Mouse (Mus musculus) hindbrain, embryonic 16.5 days (tissue): Measurements from ENCODE around the gene Msl3. TPM values are rescaled to one million over a fixed set of nuclear protein-coding genes. Genes with fewer than 3 reads are reported as not detected.
"Not testable (repeated sequence)": the region's sequence is repeated elsewhere in the genome, so short reads cannot be mapped to it uniquely, and the experiment has no call there.

ENCODE experiments used
- ATAC-seq: fragments of 200-750 bp; cut with Nextera tagmentation; 2 replicates; pipeline ENCODE4 v1.8.0; 2017; ENCODE audit warnings: moderate TSS enrichment, moderate library complexity
- H3K27ac ChIP-seq: fragments of 300-500 bp; sonication (generic); 2 replicates; pipeline ENCODE4 v1.5.1; 2014; ENCODE audit warnings: low read depth, mild to moderate bottlenecking, control low read depth, low read length, moderate library complexity
- H3K27me3 ChIP-seq: fragments of 300-500 bp; sonication (generic); replicated peaks from 2 replicates; pipeline ENCODE4 v1.6.1; 2014; ENCODE audit warnings: low read length; ENCODE audit not compliant: control insufficient read depth, insufficient read depth
- H3K36me3 ChIP-seq: fragments of 300-500 bp; sonication (generic); 2 replicates; pipeline ENCODE4 v1.6.1; 2014; ENCODE audit warnings: mild to moderate bottlenecking, low read length, moderate library complexity, mixed read lengths; ENCODE audit not compliant: control insufficient read depth, insufficient read depth
- H3K4me1 ChIP-seq: fragments of 300-500 bp; sonication (generic); 2 replicates; pipeline ENCODE4 v1.6.1; 2014; ENCODE audit warnings: low read depth, low read length; ENCODE audit not compliant: control insufficient read depth, insufficient read depth
- H3K4me2 ChIP-seq: fragments of 300-500 bp; sonication (generic); 2 replicates; pipeline ENCODE4 v1.6.1; 2014; ENCODE audit warnings: mild to moderate bottlenecking, low read length, control low read depth, moderate library complexity
- H3K4me3 ChIP-seq: fragments of 300-500 bp; sonication (generic); 2 replicates; pipeline ENCODE4 v1.5.1; 2014; ENCODE audit warnings: mild to moderate bottlenecking, low read length, control low read depth, moderate library complexity
- H3K9ac ChIP-seq: fragments of 300-500 bp; sonication (generic); 2 replicates; pipeline ENCODE4 v1.6.1; 2014; ENCODE audit warnings: low read depth, mild to moderate bottlenecking, control low read depth, low read length, moderate library complexity
- H3K9me3 ChIP-seq: fragments of 300-500 bp; sonication (generic); 2 replicates; pipeline ENCODE4 v1.6.1; 2014; ENCODE audit warnings: mild to moderate bottlenecking, low read length, moderate library complexity; ENCODE audit not compliant: control insufficient read depth
- WGBS: fragments of 180-500 bp; shearing (Covaris S2); extraction: QIAGEN DNeasy Blood & Tissue Kit; methylation state at CpG from one replicate; pipeline ENCODE4 v1.1.7; 2014; 5-methylcytosine and 5-hydroxymethylcytosine counted together
- polyA plus RNA-seq: library from polyadenylated mRNA; unstranded; fragments of >200 nt; fragmentation: Nextera tagmentation; extraction: Ambion mirVana; gene quantifications from 2 replicates; pipeline ENCODE4 v1.2.1, GENCODE M21; 2015

Msl3 gene
- 18.4 and 19.2 TPM in 2 replicates for polyA plus RNA-seq

DNA sequence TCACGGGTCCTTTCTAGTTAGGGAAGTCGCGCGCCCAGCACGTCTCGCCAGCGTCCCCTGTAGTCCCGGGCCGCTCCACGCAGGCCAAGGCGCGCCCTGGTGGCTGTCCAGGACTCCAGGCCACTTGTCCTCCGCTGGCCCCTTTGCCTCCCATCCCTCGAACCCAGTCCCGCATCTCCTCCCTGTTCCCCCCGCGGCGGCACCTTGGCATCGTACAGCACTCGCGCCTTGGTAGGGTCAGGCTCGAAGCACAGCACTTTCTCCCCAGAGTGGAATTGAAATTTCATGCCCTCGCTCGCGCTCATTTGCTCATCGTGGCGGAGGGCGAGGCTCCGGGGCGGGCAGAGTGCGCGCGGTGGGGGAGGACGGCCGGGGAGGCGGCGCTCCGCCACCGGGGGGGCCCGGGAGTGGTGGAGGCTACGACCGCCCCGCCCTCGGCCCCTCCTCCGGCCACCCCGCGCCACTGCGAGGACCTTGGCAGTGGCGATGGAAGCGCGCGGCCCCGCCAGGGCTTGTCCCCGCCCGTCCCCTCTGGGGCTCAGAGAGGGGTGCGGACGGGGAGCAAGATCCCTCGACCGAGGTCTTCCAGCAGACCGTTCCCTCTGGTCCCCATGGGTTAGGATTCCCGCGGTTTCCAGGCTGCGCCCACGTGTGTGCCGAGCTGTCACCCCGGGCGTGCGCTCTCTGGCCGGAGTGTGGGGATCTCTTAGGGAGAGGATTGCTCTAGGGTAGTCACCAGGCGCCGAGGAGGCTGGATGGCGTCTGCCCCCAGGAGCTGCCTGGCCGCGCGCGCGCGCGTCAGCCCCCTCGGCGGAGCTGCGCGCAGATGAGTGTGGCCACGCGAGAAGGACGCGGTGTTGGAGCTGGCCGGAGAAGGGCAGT is at the start of gene Msl3:
Gene Msl3 (minus strand): TSS at position 374 of the 882 bp plus-strand sequence.
- Histone ChIP-seq H3K27me3 (no peaks in the 10 kb centered on the region), H3K9me3 (no peaks in the 10 kb centered on the region), H3K9ac (peak within 1 kb of the TSS; percentile 79), H3K4me2 (peak within 1 kb of the TSS; percentile 76), H3K4me1 (no peaks in the 10 kb centered on the region; the same call in 1 of the 2 replicates), H3K27ac (peak within 1 kb of the TSS; percentile 93), H3K4me3 (peak within 1 kb of the TSS; percentile 58), H3K36me3 (peaks cover 3% of the 10 kb centered on the region; the same call in 1 of the 2 replicates)
- 23% methylated on average over 63 of the region's 88 CpGs for WGBS
- ATAC-seq: peak; percentile 91

DNA sequence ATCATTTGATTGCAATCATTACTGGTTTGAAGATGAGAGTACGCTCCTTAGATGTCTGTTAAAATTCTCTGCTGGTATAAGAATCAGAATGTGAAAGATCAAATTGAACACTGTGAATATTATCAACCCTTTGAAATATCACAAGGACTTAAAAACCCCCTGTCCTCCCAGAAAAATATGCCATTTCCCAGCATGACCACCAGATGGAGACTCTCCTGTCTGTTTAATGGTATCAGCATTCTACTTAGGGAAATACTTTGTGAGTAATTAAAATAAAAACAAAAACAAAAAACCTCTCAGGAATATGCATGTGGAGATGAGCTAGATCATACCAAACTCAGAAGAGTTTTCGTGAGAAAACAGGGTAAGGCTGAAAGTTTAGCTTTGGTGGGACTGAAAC is 44.3 kb upstream of the Msl3 start:
- no peak overlapping the region for H3K4me2 ChIP-seq
- no peak for ATAC-seq
- no peaks in the 10 kb centered on the region for H3K4me1 ChIP-seq
- no peak overlapping the region for H3K4me3 ChIP-seq
- no peaks in the 10 kb centered on the region for H3K36me3 ChIP-seq
- no peaks in the 10 kb centered on the region for H3K27me3 ChIP-seq
- 71% methylated on average over 2 of the region's 2 CpGs for WGBS
- no peak overlapping the region for H3K27ac ChIP-seq
- H3K9me3 ChIP-seq: no peaks in the 10 kb centered on the region
- H3K9ac ChIP-seq: no peak overlapping the region

- ATAC-seq: peak; percentile 61
- Histone ChIP-seq H3K4me1 (no peaks in the 10 kb centered on the region; the same call in 1 of the 2 replicates), H3K27me3 (no peaks in the 10 kb centered on the region), H3K4me3 (peak overlapping the region; percentile 58), H3K4me2 (peak overlapping the region; percentile 76), H3K36me3 (peaks cover 3% of the 10 kb centered on the region; the same call in 1 of the 2 replicates), H3K9ac (peak overlapping the region; percentile 79), H3K9me3 (no peaks in the 10 kb centered on the region), H3K27ac (peak overlapping the region; percentile 93)
- WGBS: 28% methylated on average over 10 of the region's 10 CpGs
Measured at GRCm38 (mm10) chrX:168674407-168674962, 787 bp upstream of the Msl3 start.

DNA sequence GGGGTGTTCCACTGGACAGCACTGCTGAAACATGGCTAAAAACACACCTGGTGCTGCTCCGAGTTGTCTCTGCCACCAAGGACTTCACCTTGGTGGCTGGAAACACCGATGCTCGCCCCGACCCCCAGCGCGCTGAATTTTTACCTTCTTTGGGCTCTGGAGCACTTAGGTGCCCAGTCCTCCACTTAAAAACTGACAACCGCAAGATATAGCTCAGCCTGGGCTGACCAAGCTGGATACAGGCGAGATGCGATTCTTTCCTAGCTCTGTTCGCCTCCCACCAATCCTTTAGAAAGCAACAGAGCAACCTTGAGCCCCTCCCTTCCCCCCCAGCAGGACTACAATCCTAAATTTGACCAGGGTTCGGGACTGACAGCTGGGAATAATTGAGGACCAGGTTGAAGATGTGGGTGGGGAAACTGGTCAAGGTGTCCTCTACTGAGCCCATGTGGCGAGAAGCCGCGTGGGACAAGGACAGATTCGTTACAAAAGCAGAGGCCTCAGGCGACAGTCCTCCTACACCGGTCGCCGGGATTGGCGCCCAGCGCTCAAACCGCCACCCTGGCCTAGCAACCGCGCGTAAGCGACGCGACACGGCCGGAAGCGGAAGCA is 679 bp downstream of the Msl3 start:
- Histone ChIP-seq H3K9me3 (no peaks in the 10 kb centered on the region), H3K4me1 (no peaks in the 10 kb centered on the region; the same call in 1 of the 2 replicates), H3K4me2 (peak overlapping the region; percentile 76), H3K27me3 (no peaks in the 10 kb centered on the region), H3K36me3 (peaks cover 3% of the 10 kb centered on the region; the same call in 1 of the 2 replicates), H3K9ac (peak overlapping the region; percentile 79), H3K4me3 (peak overlapping the region; percentile 58), H3K27ac (peak overlapping the region; percentile 93)
- 14% methylated on average over 15 of the region's 31 CpGs for WGBS
- ATAC-seq: no peak; the same call in 1 of the 2 replicates

GRCm38 (mm10) chrX:168672425-168672824 is 1.3 kb downstream of the Msl3 start:
- H3K4me3 ChIP-seq: peak overlapping the region; percentile 58
- H3K4me2 ChIP-seq: peak overlapping the region; percentile 76
- no peaks in the 10 kb centered on the region for H3K9me3 ChIP-seq
- H3K4me1 ChIP-seq: no peaks in the 10 kb centered on the region; the same call in 1 of the 2 replicates
- WGBS: 17% methylated on average over 9 of the region's 9 CpGs
- peak; percentile 62 for ATAC-seq
- H3K9ac ChIP-seq: peak overlapping the region; percentile 79; the same call in 1 of the 2 replicates
- no peaks in the 10 kb centered on the region for H3K27me3 ChIP-seq
- H3K36me3 ChIP-seq: peaks cover 3% of the 10 kb centered on the region; the same call in 1 of the 2 replicates
- H3K27ac ChIP-seq: no peak overlapping the region

DNA sequence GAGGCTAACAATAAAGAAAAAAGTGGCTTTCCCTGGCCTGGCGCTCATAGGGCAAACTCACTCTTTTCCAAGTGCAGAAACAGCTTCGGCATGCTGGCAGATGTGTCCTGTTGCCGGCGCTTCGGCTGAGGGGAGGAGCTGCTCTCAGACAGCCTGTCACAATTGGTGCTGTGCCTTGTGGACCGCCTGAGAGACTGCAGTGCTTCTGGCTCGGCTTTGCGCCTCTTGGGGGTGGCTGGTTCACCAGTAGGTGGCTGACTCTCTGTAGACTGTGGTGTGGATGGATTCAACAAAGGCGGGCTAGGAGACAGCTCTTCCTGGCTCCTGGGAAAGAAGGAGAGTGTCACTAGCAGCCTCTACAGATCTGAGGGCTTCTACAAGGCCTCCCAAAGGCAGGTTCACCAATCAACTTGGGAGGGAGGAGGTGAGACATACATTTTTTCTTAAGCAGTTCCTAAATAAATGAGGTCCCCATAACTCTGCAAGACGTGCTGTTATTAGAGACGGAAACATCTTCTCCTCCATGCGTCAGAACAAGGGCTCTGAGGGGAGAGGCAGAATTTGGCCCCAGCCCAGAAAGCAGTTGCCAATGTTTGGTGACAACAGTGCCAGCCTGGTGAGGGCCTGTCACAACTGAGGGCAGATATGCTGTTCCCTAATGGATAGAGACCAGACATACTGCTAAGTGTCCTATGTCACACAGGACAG is 9.6 kb downstream of the Msl3 start:
- no peaks in the 10 kb centered on the region for H3K9me3 ChIP-seq
- H3K36me3 ChIP-seq: peaks cover 3% of the 10 kb centered on the region; the same call in 1 of the 2 replicates
- 73% methylated on average over 11 of the region's 12 CpGs for WGBS
- H3K4me1 ChIP-seq: no peaks in the 10 kb centered on the region
- no peaks in the 10 kb centered on the region for H3K27me3 ChIP-seq
- H3K9ac ChIP-seq: no peak overlapping the region
- no peak for ATAC-seq
- H3K27ac ChIP-seq: no peak overlapping the region
- no peak overlapping the region for H3K4me3 ChIP-seq
- no peak overlapping the region for H3K4me2 ChIP-seq

- Histone ChIP-seq H3K36me3 (peaks cover 2% of the 10 kb centered on the region; the same call in 1 of the 2 replicates), H3K4me2 (no peak overlapping the region), H3K27ac (no peak overlapping the region), H3K4me3 (no peak overlapping the region), H3K27me3 (no peaks in the 10 kb centered on the region), H3K9me3 (no peaks in the 10 kb centered on the region), H3K4me1 (no peaks in the 10 kb centered on the region), H3K9ac (no peak overlapping the region)
- ATAC-seq: no peak
- 67% methylated on average over 4 of the region's 4 CpGs for WGBS
Measured at GRCm38 (mm10) chrX:168660236-168660635, 13.5 kb downstream of the Msl3 start.

GRCm38 (mm10) chrX:168659803-168660202 is 13.9 kb downstream of the Msl3 start:
- H3K27me3 ChIP-seq, H3K36me3 ChIP-seq, H3K27ac ChIP-seq, H3K4me1 ChIP-seq, H3K9ac ChIP-seq, H3K4me3 ChIP-seq, ATAC-seq, H3K9me3 ChIP-seq, H3K4me2 ChIP-seq: not testable (repeated sequence)
- WGBS: 62% methylated on average over 4 of the region's 4 CpGs
